1 mouse cellular context compared by ENCODE assay signal in genomic region chr17:31039626-31040025, GRCm38 (mm10).
TF ChIP-seq lines count a peak whose summit lies in the region.

No protein-coding gene starts in this region.

TF ChIP-seq in MEL, 35 proteins besides CTCF, POLR2A, EP300 and RAD21 (continued from another document):
- no peak for TF ChIP-seq E2F4 (IDR thresholded peaks at IDR 0.05; ENCODE audit: borderline replicate concordance, low read depth, low read length)
- no peak for TF ChIP-seq KAT2A (conservative IDR thresholded peaks at IDR 0.05; ENCODE audit: low read depth, low read length)
- peak; percentile 85 for TF ChIP-seq MXI1 (IDR thresholded peaks at IDR 0.05; ENCODE audit: low read depth, low read length)
